Comparison of ENCODE assay signal across 8 mouse cellular contexts in genomic region chr14:55635523-55636007, GRCm38 (mm10). TPM values are rescaled to one million over a fixed set of nuclear protein-coding genes. Genes with fewer than 3 reads are reported as not detected.
DNase-seq lines count a peak whose midpoint lies in the region; ATAC-seq and TF ChIP-seq lines count a peak whose summit lies in the region.

Ipo4 (minus strand) TSS chr14:55635957.

- ATAC-seq in CD4-positive, CD25-positive, alpha-beta regulatory T cell, adult 4 months: peak; percentile 99
- ATAC-seq in heart, embryonic 15.5 days (replicated peaks; ENCODE audit: insufficient number of reproducible peaks, insufficient read depth, low FRiP score, low read depth): peak; percentile 87
- peak; percentile 77 for ATAC-seq in liver, embryonic 14.5 days (ENCODE audit: insufficient read depth)
- ATAC-seq in neural tube, embryonic 11.5 days (ENCODE audit: insufficient read depth, low FRiP score, low TSS enrichment): peak; percentile 75; the same call in 1 of the 2 replicates
- peak; percentile 88 for ATAC-seq in stomach, postnatal 0 days (ENCODE audit: low FRiP score, low TSS enrichment)

- TF ChIP-seq CTCF in liver, embryonic 14.5 days (IDR thresholded peaks at IDR 0.05; ENCODE audit: low read depth): no peak
- TF ChIP-seq CTCF in stomach, postnatal 0 days (IDR thresholded peaks at IDR 0.05; ENCODE audit: low read depth): no peak

- H3K4me3 ChIP-seq in forebrain, embryonic 10.5 days: peak within 1 kb of the TSS; percentile 79
- peak within 1 kb of the TSS; percentile 71 for H3K4me3 ChIP-seq in heart, embryonic 15.5 days
- peak within 1 kb of the TSS; percentile 59 to 60 for H3K4me3 ChIP-seq in liver, embryonic 14.5 days (ENCODE audit: insufficient read depth in 1 of 2, low read depth in 2 of 2, low read length in 2 of 2)
- H3K4me3 ChIP-seq in neural tube, embryonic 11.5 days (ENCODE audit: low read depth, low read length): peak within 1 kb of the TSS; percentile 63
- peak within 1 kb of the TSS; percentile 65 for H3K4me3 ChIP-seq in stomach, postnatal 0 days (ENCODE audit: low read depth, low read length)

- H3K4me1 ChIP-seq in forebrain, embryonic 10.5 days: peaks cover 25% of the 10 kb centered on the region
- H3K4me1 ChIP-seq in heart, embryonic 15.5 days (replicated peaks): peaks cover 20% of the 10 kb centered on the region
- peaks cover 0 to 3% of the 10 kb centered on the region in 2 experiments; a peak in 1 of 4 replicates for H3K4me1 ChIP-seq in liver, embryonic 14.5 days (replicated peaks; ENCODE audit: control insufficient read depth in 2 of 2, insufficient read depth in 2 of 2, low read length in 1 of 2)
- H3K4me1 ChIP-seq in neural tube, embryonic 11.5 days (ENCODE audit: control insufficient read depth, insufficient read depth, low read length): peaks cover 4% of the 10 kb centered on the region
- no peaks in the 10 kb centered on the region for H3K4me1 ChIP-seq in stomach, postnatal 0 days (replicated peaks; ENCODE audit: control insufficient read depth, insufficient read depth)

- peak; percentile 55 for DNase-seq in c-Kit-negative CD71-positive TER-119-positive erythroid progenitor cells, embryonic 14.5 days (ENCODE audit: low read depth, low spot score)
- DNase-seq in forebrain, embryonic 10.5 days (ENCODE audit: extremely low spot score, low spot score): peak; percentile 91
- DNase-seq in kidney, postnatal 25 days: peak; percentile 94 to 96
- DNase-seq in liver, embryonic 14.5 days (ENCODE audit: low read depth in 3 of 3, low spot score in 3 of 3): peak; percentile 70 to 71 (median 71)
- peak; percentile 90 for DNase-seq in neural tube, embryonic 11.5 days (ENCODE audit: low spot score)
- peak; percentile 92 for DNase-seq in stomach, postnatal 0 days (ENCODE audit: low spot score)

- H3K27ac ChIP-seq in forebrain, embryonic 10.5 days: peak within 1 kb of the TSS; percentile 88
- H3K27ac ChIP-seq in heart, embryonic 15.5 days: peak within 1 kb of the TSS; percentile 76
- H3K27ac ChIP-seq in liver, embryonic 14.5 days: no peak within 1 kb of the TSS
- H3K27ac ChIP-seq in neural tube, embryonic 11.5 days (ENCODE audit: low read depth, low read length): no peak within 1 kb of the TSS
- H3K27ac ChIP-seq in stomach, postnatal 0 days (replicated peaks): peak within 1 kb of the TSS; percentile 71

- no peaks in the 10 kb centered on the region for H3K9me3 ChIP-seq in forebrain, embryonic 10.5 days
- H3K9me3 ChIP-seq in heart, embryonic 15.5 days (replicated peaks): no peaks in the 10 kb centered on the region
- no peaks in the 10 kb centered on the region for H3K9me3 ChIP-seq in liver, embryonic 14.5 days (ENCODE audit: control insufficient read depth, low read length)
- no peaks in the 10 kb centered on the region for H3K9me3 ChIP-seq in neural tube, embryonic 11.5 days (ENCODE audit: control insufficient read depth, low read length)
- H3K9me3 ChIP-seq in stomach, postnatal 0 days (ENCODE audit: control insufficient read depth, low read length): no peaks in the 10 kb centered on the region

- no peak for TF ChIP-seq EP300 in liver, embryonic 14.5 days (IDR thresholded peaks at IDR 0.05; ENCODE audit: low read depth)
- no peak for TF ChIP-seq EP300 in stomach, postnatal 0 days (optimal IDR thresholded peaks at IDR 0.05)

- no peaks in the 10 kb centered on the region for H3K27me3 ChIP-seq in forebrain, embryonic 10.5 days (ENCODE audit: poor library complexity, severe bottlenecking)
- H3K27me3 ChIP-seq in heart, embryonic 15.5 days: no peaks in the 10 kb centered on the region
- no peaks in the 10 kb centered on the region for H3K27me3 ChIP-seq in liver, embryonic 14.5 days (ENCODE audit: control insufficient read depth, insufficient read depth, low read length)
- no peaks in the 10 kb centered on the region for H3K27me3 ChIP-seq in neural tube, embryonic 11.5 days (ENCODE audit: control insufficient read depth, insufficient read depth, low read length)
- H3K27me3 ChIP-seq in stomach, postnatal 0 days (ENCODE audit: control insufficient read depth, insufficient read depth, low read length): no peaks in the 10 kb centered on the region

- WGBS in forebrain, embryonic 10.5 days: 3% methylated on average over 33 of the region's 33 CpGs
- 1% methylated on average over 33 of the region's 33 CpGs for WGBS in heart, embryonic 15.5 days
- WGBS in liver, embryonic 14.5 days (ENCODE audit: insufficient replicate concordance): 2% methylated on average over 33 of the region's 33 CpGs
- 2% methylated on average over 26 of the region's 33 CpGs for whole genome bisulfite sequencing in neural tube, embryonic 11.5 days
- WGBS in stomach, postnatal 0 days: 2% methylated on average over 33 of the region's 33 CpGs

- peak within 1 kb of the TSS; percentile 97 for H3K4me2 ChIP-seq in heart, embryonic 15.5 days
- peak within 1 kb of the TSS; percentile 80 for H3K4me2 ChIP-seq in liver, embryonic 14.5 days (ENCODE audit: low read depth)
- H3K4me2 ChIP-seq in neural tube, embryonic 11.5 days (ENCODE audit: low read depth): peak within 1 kb of the TSS; percentile 65
- H3K4me2 ChIP-seq in stomach, postnatal 0 days (replicated peaks; ENCODE audit: low read depth): peak within 1 kb of the TSS; percentile 97

- peaks cover 85% of the 10 kb centered on the region for H3K36me3 ChIP-seq in forebrain, embryonic 10.5 days (replicated peaks)
- H3K36me3 ChIP-seq in heart, embryonic 15.5 days: peaks cover 81% of the 10 kb centered on the region
- H3K36me3 ChIP-seq in liver, embryonic 14.5 days (replicated peaks; ENCODE audit: control insufficient read depth, insufficient read depth, low read depth): peaks cover 40% of the 10 kb centered on the region
- peaks cover 13% of the 10 kb centered on the region for H3K36me3 ChIP-seq in neural tube, embryonic 11.5 days (ENCODE audit: control insufficient read depth, insufficient read depth, low read length)
- H3K36me3 ChIP-seq in stomach, postnatal 0 days (ENCODE audit: control insufficient read depth, insufficient read depth, low read length): peaks cover 24% of the 10 kb centered on the region

- H3K9ac ChIP-seq in heart, embryonic 15.5 days: peak within 1 kb of the TSS; percentile 73
- H3K9ac ChIP-seq in liver, embryonic 14.5 days (replicated peaks): peak within 1 kb of the TSS; percentile 39
- peak within 1 kb of the TSS; percentile 65 for H3K9ac ChIP-seq in neural tube, embryonic 11.5 days (ENCODE audit: low read length)
- peak within 1 kb of the TSS; percentile 74 for H3K9ac ChIP-seq in stomach, postnatal 0 days (ENCODE audit: low read length)

RNA-seq across cellular contexts. Expression of gene Ipo4, which starts in this region (rescaled TPM):
- 10 to 100 TPM; 33.4 to 42.0 TPM for polyA plus RNA-seq in CD4-positive, CD25-positive, alpha-beta regulatory T cell, adult 4 months (2017; shearing (Covaris generic))
- polyA plus RNA-seq in forebrain, embryonic 10.5 days (2016; fragmentation: Nextera tagmentation; extraction: Ambion mirVana): 110 and 123 TPM in 2 replicates
- polyA plus RNA-seq in heart, embryonic 15.5 days (2015; fragmentation: Nextera tagmentation; extraction: Ambion mirVana): 45.0 and 66.7 TPM in 2 replicates
- 13.5 and 27.6 TPM in 2 replicates for polyA plus RNA-seq in liver, embryonic 14.5 days (2012; rRNA removed)
- polyA plus RNA-seq in liver, embryonic 14.5 days (2014; fragmentation: Nextera tagmentation; extraction: Ambion mirVana): 22.6 and 27.9 TPM in 2 replicates
- 99.2 and 104 TPM in 2 replicates for polyA plus RNA-seq in neural tube, embryonic 11.5 days (2014; fragmentation: Nextera tagmentation; extraction: Ambion mirVana)
- 28.8 and 38.3 TPM in 2 replicates for polyA plus RNA-seq in stomach, postnatal 0 days (2015; fragmentation: Nextera tagmentation; extraction: Ambion mirVana)

Comparison
In these comparisons a context has a peak if more than half of its experiments do, and no peak if none do; other contexts are left out.
1. H3K27ac ChIP-seq: peak in forebrain, embryonic 10.5 days (single experiment), heart, embryonic 15.5 days (single experiment) and stomach, postnatal 0 days (single experiment); none in liver, embryonic 14.5 days (single experiment) and neural tube, embryonic 11.5 days (single experiment).
2. Peak in every context shown above with its lines, with median percentiles within 50 percentile points of each other: ATAC-seq, DNase-seq, H3K4me3 ChIP-seq, H3K4me2 ChIP-seq and H3K9ac ChIP-seq.